Mouse (Mus musculus) intestine, embryonic 15.5 days (tissue): Measurements from ENCODE around the gene Zfp385b. TPM values are rescaled to one million over a fixed set of nuclear protein-coding genes. Genes with fewer than 3 reads are reported as not detected.

ENCODE experiments used
- ATAC-seq: fragments of 200-750 bp; cut with Nextera tagmentation; 2 replicates; pipeline ENCODE4 v1.8.0; 2017; ENCODE audit warnings: moderate TSS enrichment, moderate library complexity
- H3K27ac ChIP-seq: fragments of 300-500 bp; sonication (generic); 2 replicates; pipeline ENCODE4 v1.5.1; 2015; ENCODE audit warnings: mild to moderate bottlenecking, inconsistent platforms
- H3K27me3 ChIP-seq: fragments of 300-500 bp; sonication (generic); replicated peaks from 2 replicates; pipeline ENCODE4 v1.6.1; 2015; ENCODE audit warnings: inconsistent platforms
- H3K36me3 ChIP-seq: fragments of 300-500 bp; sonication (generic); 2 replicates; pipeline ENCODE4 v1.6.1; 2015; ENCODE audit warnings: inconsistent platforms
- H3K4me1 ChIP-seq: fragments of 300-500 bp; sonication (generic); replicated peaks from 2 replicates; pipeline ENCODE4 v1.6.1; 2015; ENCODE audit warnings: inconsistent platforms
- H3K4me2 ChIP-seq: fragments of 300-500 bp; sonication (generic); replicated peaks from 2 replicates; pipeline ENCODE4 v1.6.1; 2015; ENCODE audit warnings: mild to moderate bottlenecking, inconsistent platforms
- H3K4me3 ChIP-seq: fragments of 300-500 bp; sonication (generic); replicated peaks from 2 replicates; pipeline ENCODE4 v1.5.1; 2015; ENCODE audit warnings: inconsistent platforms
- H3K9ac ChIP-seq: fragments of 300-500 bp; sonication (generic); 2 replicates; pipeline ENCODE4 v1.6.1; 2015; ENCODE audit warnings: inconsistent platforms
- H3K9me3 ChIP-seq: fragments of 300-500 bp; sonication (generic); 2 replicates; pipeline ENCODE4 v1.6.1; 2016; ENCODE audit warnings: inconsistent platforms
- WGBS: fragments of 180-500 bp; shearing (Covaris S2); methylation state at CpG from one replicate; pipeline ENCODE4 v1.1.7; 2015; 5-methylcytosine and 5-hydroxymethylcytosine counted together
- polyA plus RNA-seq: library from polyadenylated mRNA; unstranded; fragments of >200 nt; fragmentation: Nextera tagmentation; extraction: Ambion mirVana; gene quantifications from 2 replicates; pipeline ENCODE4 v1.2.1, GENCODE M21; 2015

Gene Zfp385b
- polyA plus RNA-seq, 1 experiment from 2014 or later = 7.5 TPM

DNA sequence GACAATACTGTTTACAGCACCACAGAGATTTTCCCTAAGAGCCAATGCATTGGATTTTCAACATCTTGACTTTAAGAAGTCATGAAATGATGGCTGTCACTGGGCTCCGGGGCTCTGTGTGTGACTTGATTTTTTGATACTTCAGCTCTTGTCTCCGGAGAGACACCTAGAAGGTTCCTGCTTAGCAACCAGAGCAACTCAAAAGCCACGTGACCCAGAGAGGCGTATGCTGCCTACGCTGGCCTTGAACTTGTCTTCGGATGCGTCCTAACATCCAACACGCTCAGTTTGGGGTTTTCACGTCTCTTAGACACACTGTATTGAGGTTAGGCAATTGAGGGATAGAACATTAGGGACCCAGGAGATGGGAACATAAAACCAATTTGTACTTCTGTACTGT is 407.3 kb downstream of the Zfp385b start:
- Histone ChIP-seq H3K4me1 (no peaks in the 10 kb centered on the region), H3K4me2 (no peak overlapping the region), H3K9ac (no peak overlapping the region), H3K9me3 (no peaks in the 10 kb centered on the region), H3K36me3 (no peaks in the 10 kb centered on the region; the same call in 1 of the 2 replicates), H3K4me3 (no peak overlapping the region), H3K27me3 (no peaks in the 10 kb centered on the region), H3K27ac (no peak overlapping the region)
- ATAC-seq = no peak
- 91% methylated on average over 9 of the region's 9 CpGs for WGBS

DNA sequence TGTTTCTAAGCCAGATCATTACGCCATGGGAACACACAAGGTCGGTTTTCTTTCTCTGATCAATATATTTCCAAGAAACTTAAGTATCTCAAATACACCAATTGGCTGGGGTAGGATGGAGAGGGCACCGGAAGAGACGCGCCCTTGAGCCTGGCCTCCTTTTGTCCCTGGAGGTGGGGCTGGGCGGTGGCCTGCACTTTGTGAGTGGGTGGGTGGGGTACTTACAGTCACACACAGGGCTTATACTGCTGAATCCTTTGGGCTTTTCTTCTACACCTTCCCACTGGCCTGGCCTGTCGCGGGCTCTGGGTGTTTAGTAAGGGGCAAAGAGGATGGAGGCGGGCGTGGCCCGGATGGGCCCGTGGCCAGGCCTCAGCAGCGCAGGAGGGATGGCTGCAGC is 407.8 kb downstream of the Zfp385b start:
- 81% methylated on average over 13 of the region's 13 CpGs for WGBS
- Histone ChIP-seq H3K4me1 (no peaks in the 10 kb centered on the region), H3K4me3 (no peak overlapping the region), H3K27me3 (no peaks in the 10 kb centered on the region), H3K27ac (no peak overlapping the region), H3K9me3 (no peaks in the 10 kb centered on the region), H3K4me2 (no peak overlapping the region), H3K9ac (no peak overlapping the region), H3K36me3 (no peaks in the 10 kb centered on the region; the same call in 1 of the 2 replicates)
- ATAC-seq = no peak

DNA sequence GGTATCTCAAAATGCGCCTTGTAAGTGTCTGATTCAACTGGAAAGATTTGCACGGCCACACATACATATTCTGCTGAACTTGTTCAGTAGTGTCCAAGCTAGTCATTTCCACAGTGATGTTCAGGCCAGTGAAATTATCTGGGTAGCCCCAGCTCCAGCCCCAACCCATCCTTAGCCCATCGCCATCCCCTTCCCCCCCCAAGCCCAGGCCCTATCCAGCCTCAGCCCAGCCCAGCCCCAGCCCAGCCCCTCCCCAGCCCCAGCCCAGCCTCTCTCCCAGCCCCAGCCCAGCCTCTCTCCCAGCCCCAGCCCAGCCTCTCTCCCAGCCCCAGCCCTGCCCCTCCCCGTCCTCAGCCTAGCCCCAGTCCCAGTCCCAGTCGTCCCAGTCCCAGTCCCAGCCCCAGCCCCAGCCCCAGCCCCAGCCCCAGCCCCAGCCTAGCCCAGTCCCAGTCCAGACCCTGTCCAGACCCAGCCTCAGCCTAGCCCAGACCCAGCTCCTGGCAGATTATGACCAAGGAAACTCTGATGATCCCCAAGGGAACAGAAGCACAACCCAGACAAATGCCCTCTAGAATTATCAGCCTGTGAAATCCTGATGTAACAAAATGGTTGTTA is 409.8 kb downstream of the Zfp385b start:
- H3K9ac ChIP-seq = no peak overlapping the region
- H3K9me3 ChIP-seq = no peaks in the 10 kb centered on the region
- H3K27ac ChIP-seq = no peak overlapping the region
- no peaks in the 10 kb centered on the region; the same call in 1 of the 2 replicates for H3K36me3 ChIP-seq
- H3K4me3 ChIP-seq = no peak overlapping the region
- no peak overlapping the region for H3K4me2 ChIP-seq
- no peaks in the 10 kb centered on the region for H3K27me3 ChIP-seq
- ATAC-seq = no peak
- H3K4me1 ChIP-seq = no peaks in the 10 kb centered on the region
- 46% methylated on average over 5 of the region's 5 CpGs for WGBS

DNA sequence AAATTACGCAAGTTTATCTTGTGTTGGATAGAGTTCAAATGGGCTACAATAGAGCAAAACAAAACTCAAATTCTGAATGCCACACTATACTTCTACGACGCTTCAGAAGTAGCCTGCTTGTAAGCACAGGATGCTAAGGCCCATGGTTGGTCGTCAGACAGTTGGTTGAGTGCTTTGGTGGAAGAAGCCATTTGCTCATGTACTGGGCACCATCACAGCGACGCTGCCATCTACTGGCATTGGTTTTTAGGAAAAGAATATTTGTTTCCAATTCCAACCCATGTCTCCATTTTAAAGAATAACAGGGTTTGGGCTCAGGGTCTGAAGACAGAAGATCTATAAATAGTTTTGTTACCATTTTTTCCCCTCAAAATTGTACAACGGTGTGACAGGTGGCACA is 410.5 kb downstream of the Zfp385b start:
- H3K27ac ChIP-seq = no peak overlapping the region
- H3K4me3 ChIP-seq = no peak overlapping the region
- WGBS = 72% methylated on average over 7 of the region's 7 CpGs
- no peaks in the 10 kb centered on the region for H3K4me1 ChIP-seq
- H3K4me2 ChIP-seq = no peak overlapping the region
- no peaks in the 10 kb centered on the region for H3K27me3 ChIP-seq
- no peak overlapping the region for H3K9ac ChIP-seq
- H3K36me3 ChIP-seq = no peaks in the 10 kb centered on the region; the same call in 1 of the 2 replicates
- no peak for ATAC-seq
- no peaks in the 10 kb centered on the region for H3K9me3 ChIP-seq

DNA sequence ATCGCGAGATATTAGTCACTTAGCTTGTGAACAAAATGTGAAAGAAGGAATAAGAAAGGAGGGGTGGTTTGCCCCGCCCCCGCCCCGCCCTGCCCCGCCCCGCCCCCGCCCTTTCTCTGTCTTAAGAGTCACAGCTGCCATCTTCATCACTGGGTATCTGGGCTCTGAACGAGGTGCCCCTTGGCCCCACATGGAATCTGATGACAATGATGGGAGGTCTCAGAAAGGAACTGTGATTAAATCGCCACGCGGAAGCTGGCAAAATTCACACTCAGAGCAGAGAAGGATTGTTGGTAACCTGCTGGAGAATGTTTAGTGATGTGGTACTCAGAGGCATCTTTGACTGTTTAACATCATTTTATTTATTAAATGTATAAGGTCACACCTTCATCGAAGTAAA is 417.1 kb downstream of the Zfp385b start:
- Histone ChIP-seq H3K4me1 (0 out of 2 replicates have a peak, but pooled peaks cover 2% of the 10 kb centered on the region), H3K27me3 (no peaks in the 10 kb centered on the region), H3K36me3 (no peaks in the 10 kb centered on the region), H3K9ac (no peak overlapping the region), H3K27ac (no peak overlapping the region), H3K4me3 (no peak overlapping the region), H3K9me3 (no peaks in the 10 kb centered on the region), H3K4me2 (peak overlapping the region; percentile 47)
- WGBS = 21% methylated on average over 13 of the region's 13 CpGs
- no peak for ATAC-seq

DNA sequence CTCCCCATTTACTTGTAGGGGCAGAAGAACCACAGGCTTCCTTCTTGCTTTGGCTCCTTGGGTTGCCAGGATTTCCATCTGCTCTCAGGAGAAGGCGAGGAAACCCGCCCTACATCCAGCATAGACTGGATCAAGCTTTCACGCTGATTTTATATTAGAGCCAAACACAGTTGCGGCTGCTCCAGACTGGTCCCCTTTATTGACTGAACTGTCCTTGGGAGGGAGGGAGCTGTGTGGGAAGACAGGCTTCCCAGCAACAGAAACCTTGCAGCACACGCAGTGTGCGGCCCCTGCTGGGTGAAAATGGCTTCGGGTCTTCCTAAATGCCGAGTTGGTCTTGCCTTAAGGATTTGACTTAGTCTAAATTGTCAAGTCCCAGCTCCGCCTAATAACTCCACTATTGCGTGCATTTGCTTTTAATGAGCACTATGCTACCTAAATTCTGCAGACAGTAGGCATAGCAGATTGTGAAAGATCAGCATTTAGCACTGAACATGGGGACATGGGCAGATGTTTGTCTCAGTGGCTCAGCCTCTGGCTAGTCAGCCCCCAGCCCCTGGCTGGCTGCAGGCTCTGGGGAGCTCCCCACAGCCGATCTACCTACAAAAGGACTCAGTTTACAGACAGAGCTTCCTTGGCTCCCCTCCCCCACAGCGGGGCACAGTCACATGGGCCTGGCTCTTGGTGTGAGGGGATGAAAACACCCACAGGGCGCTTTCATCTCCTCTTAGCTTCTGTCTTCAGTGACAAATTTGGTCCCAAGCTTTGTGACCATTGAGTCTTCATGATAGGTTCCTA is 417.8 kb downstream of the Zfp385b start:
- WGBS = 10% methylated on average over 13 of the region's 13 CpGs
- no peak overlapping the region for H3K4me3 ChIP-seq

DNA sequence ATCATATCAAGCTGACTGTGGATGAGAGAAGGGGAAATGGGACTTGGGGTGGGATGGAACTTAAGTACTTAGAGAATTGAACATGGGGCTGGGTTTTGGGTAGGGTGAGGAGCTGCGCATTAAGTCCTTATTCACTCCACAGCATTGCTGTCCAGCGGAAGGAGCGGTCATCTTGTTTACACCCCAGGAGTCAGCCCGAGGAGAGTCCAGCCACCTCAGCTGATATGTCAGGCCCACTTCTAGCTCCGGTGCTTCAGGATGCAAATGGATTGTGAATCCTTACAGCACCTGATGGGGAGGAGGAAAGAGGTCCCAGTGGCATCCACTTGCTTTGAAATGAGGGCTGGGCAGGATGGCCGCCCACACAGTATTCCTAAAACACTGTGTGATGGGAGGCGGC is 425.6 kb downstream of the Zfp385b start:
- Histone ChIP-seq H3K9ac (no peak overlapping the region), H3K27ac (no peak overlapping the region), H3K9me3 (no peaks in the 10 kb centered on the region), H3K36me3 (no peaks in the 10 kb centered on the region), H3K4me2 (no peak overlapping the region), H3K4me1 (no peaks in the 10 kb centered on the region), H3K4me3 (no peak overlapping the region), H3K27me3 (no peaks in the 10 kb centered on the region)
- WGBS = 91% methylated on average over 7 of the region's 7 CpGs
- ATAC-seq = no peak

More for the DNA sequence above, 417.8 kb downstream of the Zfp385b start:
- Histone ChIP-seq H3K36me3 (no peaks in the 10 kb centered on the region), H3K4me1 (0 out of 2 replicates have a peak, but pooled peaks cover 2% of the 10 kb centered on the region), H3K9me3 (no peaks in the 10 kb centered on the region), H3K27me3 (no peaks in the 10 kb centered on the region), H3K4me2 (peak overlapping the region; percentile 47), H3K9ac (no peak overlapping the region), H3K27ac (no peak overlapping the region)
- ATAC-seq = no peak

DNA sequence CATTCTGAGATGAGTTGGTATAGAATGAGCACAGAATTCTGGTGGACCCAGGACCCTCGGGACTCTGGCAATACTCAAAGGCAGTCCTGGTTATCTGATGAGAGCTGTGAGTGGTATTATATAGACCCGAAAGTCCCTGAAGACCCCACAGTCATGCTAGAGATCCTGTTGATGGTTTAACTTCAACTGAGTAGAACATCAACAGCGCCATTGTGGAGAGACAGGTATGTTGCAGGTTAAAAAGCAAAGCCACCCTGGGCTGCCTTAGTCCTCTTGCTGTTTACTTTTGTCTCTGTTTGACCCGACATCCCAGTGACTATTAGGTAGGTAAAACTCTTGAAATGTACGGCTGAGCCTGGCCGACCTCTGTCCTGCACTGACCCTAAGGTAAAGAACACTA is 431.3 kb downstream of the Zfp385b start:
- H3K4me1 ChIP-seq = no peaks in the 10 kb centered on the region
- ATAC-seq = no peak
- H3K9ac ChIP-seq = no peak overlapping the region
- H3K27me3 ChIP-seq = no peaks in the 10 kb centered on the region
- H3K9me3 ChIP-seq = no peaks in the 10 kb centered on the region
- H3K4me3 ChIP-seq = no peak overlapping the region
- 72% methylated on average over 6 of the region's 6 CpGs for WGBS
- H3K4me2 ChIP-seq = no peak overlapping the region
- no peaks in the 10 kb centered on the region for H3K36me3 ChIP-seq
- H3K27ac ChIP-seq = no peak overlapping the region

DNA sequence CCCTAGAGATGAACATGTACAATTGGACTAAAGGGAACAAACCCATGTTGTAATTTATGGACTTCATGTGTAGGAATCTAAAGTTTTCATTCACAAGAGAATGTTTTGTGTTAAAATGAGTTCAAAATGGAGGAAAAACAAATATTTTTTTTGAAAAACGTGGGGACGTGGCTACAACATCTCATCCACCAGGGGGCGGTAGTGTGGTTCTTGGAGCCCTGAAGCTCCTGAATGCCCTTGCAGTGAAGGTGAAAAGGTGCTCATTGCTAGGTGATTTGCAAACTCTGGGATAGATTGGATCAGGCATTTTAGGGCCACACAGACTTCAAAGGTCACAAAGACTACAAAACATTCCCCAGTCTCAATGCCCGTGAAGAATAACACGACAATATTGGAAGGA is 432.9 kb downstream of the Zfp385b start:
- Histone ChIP-seq H3K27ac (no peak overlapping the region), H3K36me3 (no peaks in the 10 kb centered on the region), H3K4me3 (no peak overlapping the region), H3K4me1 (no peaks in the 10 kb centered on the region), H3K27me3 (no peaks in the 10 kb centered on the region), H3K4me2 (no peak overlapping the region), H3K9me3 (no peaks in the 10 kb centered on the region), H3K9ac (no peak overlapping the region)
- ATAC-seq = no peak
- WGBS = 29% methylated on average over 5 of the region's 5 CpGs

DNA sequence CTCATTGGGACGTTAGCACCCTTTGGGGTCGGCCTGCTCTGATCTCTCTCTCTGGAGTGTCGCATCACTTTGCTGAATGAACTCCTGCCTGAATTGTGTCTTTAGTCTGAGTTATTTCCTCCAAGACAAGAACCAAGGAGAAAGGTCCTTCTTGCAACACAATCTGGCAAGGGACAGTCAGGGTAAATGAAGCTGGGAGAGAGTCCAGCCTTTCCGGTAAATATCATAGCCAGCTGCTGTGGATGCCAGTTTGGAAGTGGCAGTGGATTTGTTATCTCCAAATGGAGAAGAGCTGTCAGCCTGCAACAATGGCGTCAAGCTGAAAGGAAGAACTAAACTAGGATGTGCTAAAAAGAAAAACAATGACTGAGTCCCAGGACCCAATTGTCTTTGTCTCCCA is 436.7 kb downstream of the Zfp385b start:
- no peaks in the 10 kb centered on the region for H3K27me3 ChIP-seq
- H3K9ac ChIP-seq = no peak overlapping the region
- ATAC-seq = no peak
- H3K27ac ChIP-seq = no peak overlapping the region
- no peak overlapping the region for H3K4me2 ChIP-seq
- H3K36me3 ChIP-seq = no peaks in the 10 kb centered on the region
- H3K4me3 ChIP-seq = no peak overlapping the region
- H3K4me1 ChIP-seq = no peaks in the 10 kb centered on the region
- 80% methylated on average over 5 of the region's 5 CpGs for WGBS
- no peaks in the 10 kb centered on the region for H3K9me3 ChIP-seq

DNA sequence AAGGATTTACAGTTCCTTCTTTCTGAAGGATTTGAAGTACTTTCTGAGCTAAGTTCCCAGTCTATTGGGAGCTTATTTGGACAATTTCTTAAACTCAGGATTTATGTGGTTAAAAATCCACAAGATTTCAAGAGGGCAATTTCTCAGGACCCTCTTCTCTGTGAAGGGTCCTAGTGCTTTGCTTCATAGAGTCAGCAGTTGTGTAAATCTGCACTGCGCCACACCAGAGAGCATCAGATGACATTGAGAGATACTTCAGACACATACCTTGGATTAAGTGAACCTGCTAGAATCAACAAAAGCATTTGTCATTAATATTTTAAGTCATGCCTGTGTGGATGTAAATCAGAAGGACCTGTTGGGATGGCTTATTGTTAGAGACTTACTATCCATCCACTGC is 439.5 kb downstream of the Zfp385b start:
- Histone ChIP-seq H3K9me3 (no peaks in the 10 kb centered on the region), H3K27me3 (no peaks in the 10 kb centered on the region), H3K27ac (no peak overlapping the region), H3K36me3 (no peaks in the 10 kb centered on the region), H3K9ac (no peak overlapping the region), H3K4me1 (no peaks in the 10 kb centered on the region), H3K4me2 (no peak overlapping the region), H3K4me3 (no peak overlapping the region)
- ATAC-seq = no peak
- WGBS = 65% methylated on average over 1 of the region's 1 CpGs

DNA sequence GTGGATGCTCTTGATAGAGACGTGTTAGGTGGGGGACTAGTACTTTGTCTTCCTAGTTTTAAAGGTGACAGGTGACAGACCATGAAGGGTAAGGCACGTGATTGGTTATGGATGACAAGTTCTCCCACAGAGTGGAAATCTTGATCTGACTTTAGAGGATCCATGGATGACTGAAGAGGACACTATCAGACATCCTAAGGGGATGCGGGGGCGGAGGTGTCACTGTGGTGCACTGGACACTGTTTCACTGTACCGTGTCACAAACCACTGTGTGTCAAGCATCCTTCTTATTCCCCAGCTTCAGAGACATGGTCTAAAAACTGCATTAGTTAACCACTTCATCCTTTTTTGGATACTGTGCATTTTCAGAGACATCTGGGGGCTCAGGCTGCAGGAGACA is 440.1 kb downstream of the Zfp385b start:
- H3K4me3 ChIP-seq = no peak overlapping the region
- no peak overlapping the region for H3K4me2 ChIP-seq
- H3K9ac ChIP-seq = no peak overlapping the region
- no peaks in the 10 kb centered on the region for H3K27me3 ChIP-seq
- 87% methylated on average over 5 of the region's 5 CpGs for WGBS
- no peak overlapping the region for H3K27ac ChIP-seq
- no peaks in the 10 kb centered on the region for H3K9me3 ChIP-seq
- H3K4me1 ChIP-seq = no peaks in the 10 kb centered on the region
- H3K36me3 ChIP-seq = no peaks in the 10 kb centered on the region
- ATAC-seq = no peak

DNA sequence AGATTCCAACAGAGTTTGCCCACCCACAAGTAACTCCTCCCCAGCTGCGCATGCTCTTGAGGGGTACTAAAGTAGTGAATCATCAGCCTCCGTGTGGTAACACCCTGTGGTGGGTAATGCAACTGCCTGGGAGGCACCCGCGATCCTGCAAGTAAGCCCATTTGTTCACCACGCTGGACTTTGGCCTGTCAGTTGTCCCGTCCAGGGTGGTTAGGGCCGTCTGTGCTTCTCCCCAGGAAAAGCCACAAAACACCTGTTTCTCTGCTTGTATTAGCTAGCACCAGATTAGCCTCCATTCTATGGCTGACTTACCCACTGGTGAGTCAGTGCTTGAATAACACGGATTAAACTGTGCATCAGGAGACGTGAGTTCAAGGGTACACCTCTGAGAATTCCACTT is 442.6 kb downstream of the Zfp385b start:
- no peaks in the 10 kb centered on the region for H3K27me3 ChIP-seq
- no peaks in the 10 kb centered on the region for H3K9me3 ChIP-seq
- H3K4me3 ChIP-seq = no peak overlapping the region
- 69% methylated on average over 9 of the region's 9 CpGs for WGBS
- H3K9ac ChIP-seq = no peak overlapping the region
- H3K4me1 ChIP-seq = no peaks in the 10 kb centered on the region
- peak; percentile 62; the same call in 1 of the 2 replicates for ATAC-seq
- H3K36me3 ChIP-seq = no peaks in the 10 kb centered on the region
- no peak overlapping the region for H3K27ac ChIP-seq
- H3K4me2 ChIP-seq = no peak overlapping the region
